Mouse (Mus musculus) layer of hippocampus, adult 8-10 months (tissue): Measurements from ENCODE around the gene Ntn5. TPM values are rescaled to one million over a fixed set of nuclear protein-coding genes. Genes with fewer than 3 reads are reported as not detected.
"Not testable (repeated sequence)": the region's sequence is repeated elsewhere in the genome, so short reads cannot be mapped to it uniquely, and the experiment has no call there.

Experiments used
- DNase-seq, 2 experiments: peaks; one replicate each; pipeline ENCODE4 v3.0.0; 2022; ENCODE audit warnings: low spot score in 2 of 2
- total RNA-seq, 4 experiments: library from RNA; stranded (reverse); gene quantifications; 2 replicates each; pipeline ENCODE4 v1.2.4; 2022

Ntn5 gene
- 10 to 100 TPM in 3 of 4 experiments, 1 to 10 TPM in 1; 9.1 to 13.5 (median 11.6) TPM for total RNA-seq

DNA sequence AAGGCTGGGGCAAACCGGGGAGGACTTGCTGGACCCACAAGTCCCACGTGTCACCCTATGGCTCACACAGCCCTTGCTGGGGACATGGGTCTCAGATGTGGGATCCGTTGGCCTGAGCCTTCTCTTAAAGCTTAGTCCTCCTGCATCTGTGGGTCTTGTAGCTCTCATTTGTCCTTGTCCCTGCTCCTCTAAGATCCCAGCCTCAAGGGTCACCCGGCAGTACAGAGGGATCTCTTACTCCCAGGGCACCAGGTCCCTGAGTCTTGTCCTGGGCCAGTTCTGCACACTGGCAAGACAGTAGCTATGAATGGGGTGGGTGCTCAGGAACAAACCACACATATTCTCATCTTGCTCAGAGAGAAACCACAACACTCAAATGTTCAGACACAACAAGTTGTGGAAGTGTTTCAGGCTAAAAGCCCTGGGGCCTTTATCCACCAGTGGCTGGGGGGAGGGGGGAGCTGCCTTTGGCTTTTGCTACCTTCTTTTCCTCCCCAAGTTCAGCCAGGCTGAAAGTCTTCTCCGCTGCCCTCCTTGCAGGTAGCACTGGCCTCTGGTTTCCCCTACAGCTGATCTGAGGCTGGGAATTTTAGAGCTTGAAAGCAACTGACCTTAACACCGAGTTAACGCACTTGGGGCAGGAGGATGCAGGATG lies at the start of gene Ntn5:
Gene Ntn5, plus strand, starts transcription at position 627 of the 655 bp plus-strand sequence.
- DNase-seq = no peak

DNA sequence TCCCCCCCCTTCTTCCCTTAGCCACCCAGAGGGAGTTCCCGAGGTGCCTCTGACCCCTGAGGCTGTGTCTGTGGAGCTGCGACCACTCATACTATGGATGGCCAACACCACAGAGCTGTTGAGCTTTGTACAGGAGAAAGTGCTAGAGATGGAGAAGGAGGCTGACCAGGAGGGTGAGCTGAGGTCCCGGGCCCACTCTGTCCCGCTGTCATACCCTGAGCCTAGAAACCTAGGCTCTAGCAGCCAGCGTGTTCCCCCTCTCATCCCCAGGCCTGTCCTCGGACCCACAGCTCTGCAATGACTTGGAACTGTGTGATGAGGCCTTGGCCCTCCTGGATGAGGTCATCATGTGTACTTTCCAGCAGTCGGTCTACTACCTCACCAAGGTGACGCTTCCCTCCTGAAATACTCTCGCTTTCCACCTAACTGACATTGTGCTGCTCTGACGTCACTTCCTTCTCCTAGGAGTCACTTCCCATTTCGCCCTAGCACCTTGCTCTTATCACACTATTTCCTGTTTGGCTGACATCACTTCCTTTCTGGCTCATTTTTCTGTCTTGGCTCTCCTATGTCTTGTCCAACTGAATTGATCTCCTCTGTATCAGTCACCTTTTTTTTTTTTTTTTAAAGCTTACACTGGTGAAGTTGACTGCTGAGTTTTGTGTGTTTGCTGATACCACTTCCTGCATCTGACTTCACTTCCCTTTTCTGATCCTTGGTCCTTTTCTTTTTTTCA lies 48.7 kb upstream of the Ntn5 start:
- no peak for DNase-seq

DNA sequence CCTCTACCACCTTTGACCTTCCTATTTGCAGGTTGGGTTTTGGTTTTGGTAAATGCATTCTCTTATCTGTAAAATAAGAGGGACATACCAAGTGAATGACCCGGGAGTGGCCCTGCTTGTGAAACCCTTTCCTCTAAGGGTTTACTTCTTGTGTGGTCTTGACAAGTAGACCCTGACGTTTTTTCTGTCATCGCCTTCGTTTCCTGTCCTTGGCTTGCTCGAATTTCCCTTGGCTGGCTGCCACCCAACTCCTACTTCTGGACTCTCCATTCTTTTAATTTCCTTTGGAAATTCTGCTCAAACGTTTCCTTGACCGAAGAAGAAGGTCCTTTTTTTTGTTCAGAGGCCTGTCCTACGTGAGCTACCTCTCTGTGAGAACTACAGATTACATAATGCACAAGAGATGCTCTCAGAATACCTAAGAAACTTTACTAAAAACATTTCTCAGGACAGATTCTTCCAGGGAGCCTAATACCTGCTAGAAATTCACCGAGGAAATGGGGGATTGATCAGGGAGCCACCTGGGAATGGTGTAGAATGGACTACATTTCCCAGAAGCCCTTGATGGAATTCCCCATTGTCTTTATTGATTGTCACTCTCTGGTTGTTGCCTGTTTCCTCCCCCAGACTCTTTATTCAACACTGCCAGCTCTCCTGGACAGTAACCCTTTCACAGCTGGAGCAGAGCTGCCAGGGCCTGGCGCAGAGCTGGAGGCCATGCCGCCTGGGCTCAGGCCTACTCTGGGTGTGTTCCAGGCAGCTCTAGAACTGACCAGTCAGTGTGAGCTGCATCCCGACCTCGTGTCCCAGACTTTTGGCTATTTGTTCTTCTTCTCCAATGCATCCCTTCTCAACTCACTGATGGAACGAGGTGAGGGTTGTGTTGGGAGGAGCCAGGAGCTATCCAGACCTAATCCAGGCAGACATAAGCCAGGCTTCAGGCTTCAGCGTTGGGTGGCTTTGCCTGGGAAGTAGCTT lies 47.8 kb upstream of the Ntn5 start:
- DNase-seq = no peak

DNA sequence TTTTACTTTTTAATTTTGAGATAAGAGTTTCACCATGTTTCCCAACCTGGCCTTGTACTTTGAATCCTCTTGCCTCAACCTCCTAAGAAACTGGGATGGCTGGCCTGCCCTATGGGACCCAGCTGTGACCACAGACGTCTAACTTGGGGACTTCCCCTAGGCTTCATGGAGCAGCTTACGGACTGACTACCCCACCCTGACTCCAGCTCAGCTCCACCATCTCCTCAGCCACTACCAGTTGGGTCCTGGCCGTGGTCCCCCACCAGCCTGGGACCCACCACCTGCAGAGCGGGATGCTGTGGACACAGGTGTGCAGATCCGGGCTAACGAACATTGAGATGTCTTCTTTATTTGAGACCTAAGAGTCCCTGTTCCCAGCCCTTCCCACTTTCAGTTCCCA lies 46.1 kb upstream of the Ntn5 start:
- DNase-seq = no peak

DNA sequence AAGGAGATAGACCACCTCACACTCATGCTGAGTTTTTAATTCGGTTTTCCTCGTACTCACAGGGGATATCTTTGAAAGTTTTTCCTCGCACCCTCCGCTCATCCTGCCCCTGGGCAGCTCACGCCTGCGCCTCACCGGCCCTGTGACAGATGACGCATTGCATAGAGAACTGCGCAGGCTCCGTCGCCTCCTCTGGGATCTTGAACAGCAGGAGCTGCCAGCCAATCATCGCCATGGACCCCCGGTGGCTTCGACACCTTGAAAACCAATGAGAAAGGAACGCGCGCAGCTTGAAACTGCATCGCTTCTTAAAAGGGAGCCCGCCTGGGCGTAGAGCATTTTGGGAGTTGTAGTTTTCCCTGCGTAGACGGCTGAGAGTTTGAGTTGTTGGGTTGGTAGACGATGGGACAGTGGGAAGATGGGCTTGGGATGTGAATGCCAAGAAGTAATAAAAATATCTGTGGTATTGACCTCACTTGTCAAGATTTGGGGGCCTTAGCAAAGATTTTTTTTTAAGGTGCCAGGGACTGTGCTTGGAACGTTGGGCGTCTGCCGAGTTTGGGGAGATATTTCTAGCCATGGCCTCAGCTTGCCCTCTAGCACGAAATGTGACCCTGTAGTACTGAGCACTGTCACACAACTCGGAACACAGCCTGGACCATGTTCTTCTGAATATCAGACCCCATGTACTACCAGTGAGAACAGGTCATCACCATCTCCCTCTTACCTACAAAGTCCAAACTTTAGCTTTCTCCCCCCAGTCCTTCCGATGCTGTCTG lies 45.0 kb upstream of the Ntn5 start:
- peak; percentile 97 for DNase-seq

DNA sequence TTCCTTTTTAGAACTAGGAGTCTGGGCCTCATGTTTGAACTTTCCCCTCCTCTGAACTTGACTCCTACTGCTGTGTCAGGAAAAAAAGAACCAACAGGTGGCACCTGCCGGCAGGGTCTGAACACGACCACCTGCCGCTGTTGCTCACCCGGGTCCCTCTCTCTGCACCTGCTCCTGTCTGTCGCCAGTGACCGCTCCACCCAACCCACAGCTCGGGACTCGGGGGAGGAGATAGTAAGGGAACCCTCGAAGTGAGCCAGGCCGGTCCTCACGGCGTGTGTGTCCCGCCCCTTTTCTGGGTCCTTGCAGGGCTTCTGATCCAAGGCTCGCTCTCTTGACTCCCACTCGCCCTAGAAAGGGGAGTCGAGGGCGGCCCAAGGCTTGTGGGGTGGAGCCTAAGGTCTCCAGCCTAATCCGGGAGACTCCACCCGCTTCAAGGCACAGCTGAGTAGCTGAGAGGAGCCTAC lies 44.2 kb upstream of the Ntn5 start, which contains the start of gene Mamstr:
Gene Mamstr, plus strand, starts transcription at position 417 of the 467 bp plus-strand sequence.
- no peak for DNase-seq

DNA sequence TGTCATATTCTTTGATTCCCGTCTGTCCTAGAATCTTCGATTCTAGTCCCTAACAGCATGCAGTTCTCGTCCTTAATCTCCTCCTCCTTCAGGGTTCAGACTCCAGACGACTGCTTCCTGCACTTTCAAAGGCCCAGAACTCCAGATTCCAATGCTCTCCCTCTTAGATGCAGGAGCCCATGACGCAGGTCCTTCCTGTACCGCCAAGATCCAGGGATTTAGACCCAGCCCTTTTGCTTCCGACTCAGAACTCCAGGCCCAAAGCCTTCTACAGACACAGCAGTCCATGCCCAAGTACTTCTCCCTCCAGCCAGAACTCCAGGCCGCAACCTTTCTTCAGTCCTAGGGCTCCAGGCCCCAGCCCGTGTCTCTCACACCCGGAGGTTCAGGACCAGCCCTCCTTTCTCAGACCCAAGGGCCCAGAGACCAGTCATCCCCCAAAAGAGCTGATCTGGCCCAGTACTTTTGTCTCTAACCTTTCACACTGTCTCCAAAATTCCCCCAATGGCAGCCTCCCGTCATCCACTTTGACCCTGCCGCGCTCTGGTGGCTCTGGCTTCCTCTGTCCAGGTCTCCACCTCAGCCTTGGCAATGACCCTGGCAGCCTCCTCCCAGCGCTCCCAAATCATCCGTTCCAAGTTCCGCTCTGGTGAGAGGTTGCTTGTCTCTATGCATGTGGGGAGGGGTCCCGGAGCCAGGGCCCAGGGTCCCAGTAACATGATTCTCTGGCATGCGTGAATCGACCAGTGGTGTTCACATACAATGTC lies 43.4 kb upstream of the Ntn5 start:
- no peak for DNase-seq

DNA sequence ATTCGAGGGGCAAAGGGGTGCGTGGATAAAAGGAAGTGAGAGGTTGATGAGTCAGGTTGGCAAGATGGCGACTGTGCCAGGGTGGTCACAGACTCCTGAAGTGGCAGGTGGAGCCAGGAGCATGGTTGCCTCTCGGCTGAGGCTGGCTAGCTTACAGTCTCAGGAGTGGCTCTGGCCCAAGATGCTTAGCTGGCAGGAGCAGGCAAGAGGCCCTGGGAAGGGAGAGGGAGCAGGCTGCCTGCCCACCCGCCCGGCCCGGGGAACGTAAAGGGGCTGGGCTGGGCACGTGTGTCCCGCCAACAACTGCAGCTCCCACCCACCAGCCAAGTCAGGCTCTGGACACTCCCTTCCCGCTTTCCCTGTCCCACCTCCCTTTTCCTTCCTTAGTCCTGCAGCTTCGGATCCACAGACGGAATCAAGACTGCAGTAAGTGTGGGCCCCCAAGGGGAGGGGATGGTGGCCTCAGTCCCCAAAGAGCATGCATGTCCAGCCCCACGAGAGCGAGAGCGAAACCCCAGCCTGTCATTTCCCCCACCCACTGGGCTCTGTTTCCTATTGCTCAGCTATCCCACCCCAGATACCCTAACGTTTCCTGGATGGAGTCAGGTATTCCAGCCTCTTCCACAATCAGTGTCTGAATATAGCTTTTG lies 42.3 kb upstream of the Ntn5 start:
- DNase-seq = no peak

DNA sequence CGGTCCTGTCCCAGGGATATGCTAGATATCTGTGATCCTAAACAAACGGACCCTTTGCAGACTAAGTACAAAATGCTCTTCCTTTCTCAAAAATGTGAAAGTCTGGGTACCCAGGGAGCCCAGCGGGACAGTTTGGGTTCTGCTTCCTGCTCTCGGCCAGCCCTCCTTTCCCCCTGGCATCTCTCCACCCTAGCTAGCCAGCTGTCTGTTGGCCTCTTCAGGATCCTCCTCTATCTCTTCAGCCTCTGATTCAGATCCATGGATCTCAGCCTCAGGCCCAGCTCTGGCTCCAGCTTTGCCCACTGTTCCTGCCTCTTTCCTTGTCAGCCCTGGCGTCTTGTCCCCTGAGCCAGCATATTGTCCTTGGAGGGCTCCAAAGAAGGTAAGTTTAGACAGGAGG lies 41.7 kb upstream of the Ntn5 start:
- DNase-seq = no peak

DNA sequence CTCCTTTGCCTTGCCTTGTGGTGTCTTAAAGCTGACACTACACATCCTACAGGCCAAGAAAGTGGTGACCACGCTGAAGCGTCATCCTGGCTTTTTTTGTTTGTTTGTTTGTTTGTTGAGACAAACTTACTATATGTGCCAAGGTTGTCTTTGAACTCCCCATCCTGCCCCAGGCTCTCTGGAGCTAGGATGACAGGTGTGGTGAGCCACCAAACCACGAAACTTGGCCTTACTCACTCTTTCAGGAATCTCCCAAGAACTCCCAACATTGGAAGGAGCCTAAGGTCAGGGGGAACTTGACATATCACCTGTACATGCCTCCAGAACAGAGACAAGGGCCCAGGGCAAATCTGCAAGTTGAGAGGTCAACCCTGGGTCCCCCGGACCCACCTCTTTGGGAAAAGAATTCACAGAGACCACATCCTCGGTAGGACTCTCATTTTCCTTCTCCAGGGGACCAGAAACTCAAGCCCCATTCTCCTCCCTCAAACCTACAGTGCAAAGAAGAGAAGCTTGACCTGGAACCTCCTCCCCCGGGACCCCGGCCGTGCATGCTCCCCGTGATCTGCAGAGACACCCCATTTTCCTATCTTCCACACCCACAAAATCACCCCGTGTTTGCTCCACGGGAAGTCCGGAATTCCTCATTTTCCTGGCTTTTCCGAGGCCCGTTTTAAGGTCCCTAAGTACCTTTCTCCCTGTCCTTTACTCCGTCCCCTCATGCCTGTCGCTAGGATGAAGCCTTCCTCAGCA lies 41.1 kb upstream of the Ntn5 start:
- DNase-seq = no peak

DNA sequence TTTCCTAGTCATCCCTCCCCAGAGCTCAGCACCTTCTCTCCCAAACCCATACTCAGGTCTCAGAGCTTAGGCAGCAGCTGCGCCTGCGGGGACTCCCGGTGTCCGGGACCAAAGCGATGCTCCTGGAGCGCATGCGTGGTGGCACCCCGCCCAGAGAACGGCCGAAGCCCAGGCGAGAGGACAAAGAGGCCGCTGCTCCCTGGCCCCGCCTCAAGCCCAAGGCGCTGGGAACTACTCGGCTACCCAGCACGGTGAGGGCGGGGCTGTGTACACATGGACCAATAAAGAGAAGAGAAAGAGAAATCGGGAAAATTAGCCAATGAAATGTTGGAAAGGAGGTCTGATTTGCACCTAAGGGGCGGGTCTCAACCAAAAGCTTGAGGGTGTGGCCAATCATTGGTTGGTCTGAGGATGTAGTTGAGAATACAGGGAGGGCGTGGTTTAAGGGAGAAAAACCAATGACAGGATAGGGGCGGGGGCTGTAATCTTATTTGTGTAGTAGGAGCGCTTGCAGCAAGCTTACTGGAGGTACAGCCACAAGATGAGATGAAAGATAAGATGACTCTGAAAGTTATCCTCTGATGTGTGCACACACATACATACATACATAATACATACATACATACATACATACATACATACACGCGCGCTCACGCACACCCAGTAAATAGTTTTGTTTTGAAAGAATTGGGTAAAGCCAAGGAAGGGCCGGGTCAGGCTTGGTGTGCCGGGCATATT lies 40.2 kb upstream of the Ntn5 start:
- DNase-seq = peak; percentile 90 to 94

DNA sequence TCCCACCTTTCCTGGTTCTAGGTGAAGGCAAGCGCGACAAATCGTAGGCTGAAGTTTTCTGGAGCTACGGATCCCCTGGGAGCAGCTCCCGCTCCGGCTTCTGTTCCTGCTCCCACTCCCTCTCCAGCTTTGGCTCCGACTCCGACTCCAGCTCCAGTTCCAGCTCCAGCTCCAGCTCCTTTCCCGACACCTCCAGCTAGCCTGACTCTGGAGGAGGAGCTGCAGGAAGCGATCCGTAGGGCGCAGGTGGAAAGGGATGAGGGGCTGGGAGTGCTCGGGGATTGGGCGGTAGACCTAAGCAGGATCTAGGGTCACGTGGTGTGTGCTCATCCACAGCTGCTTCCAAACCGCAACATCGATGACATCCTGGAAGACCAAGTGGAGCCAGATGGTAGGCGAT lies 39.6 kb upstream of the Ntn5 start:
- DNase-seq = peak; percentile 64 to 72

DNA sequence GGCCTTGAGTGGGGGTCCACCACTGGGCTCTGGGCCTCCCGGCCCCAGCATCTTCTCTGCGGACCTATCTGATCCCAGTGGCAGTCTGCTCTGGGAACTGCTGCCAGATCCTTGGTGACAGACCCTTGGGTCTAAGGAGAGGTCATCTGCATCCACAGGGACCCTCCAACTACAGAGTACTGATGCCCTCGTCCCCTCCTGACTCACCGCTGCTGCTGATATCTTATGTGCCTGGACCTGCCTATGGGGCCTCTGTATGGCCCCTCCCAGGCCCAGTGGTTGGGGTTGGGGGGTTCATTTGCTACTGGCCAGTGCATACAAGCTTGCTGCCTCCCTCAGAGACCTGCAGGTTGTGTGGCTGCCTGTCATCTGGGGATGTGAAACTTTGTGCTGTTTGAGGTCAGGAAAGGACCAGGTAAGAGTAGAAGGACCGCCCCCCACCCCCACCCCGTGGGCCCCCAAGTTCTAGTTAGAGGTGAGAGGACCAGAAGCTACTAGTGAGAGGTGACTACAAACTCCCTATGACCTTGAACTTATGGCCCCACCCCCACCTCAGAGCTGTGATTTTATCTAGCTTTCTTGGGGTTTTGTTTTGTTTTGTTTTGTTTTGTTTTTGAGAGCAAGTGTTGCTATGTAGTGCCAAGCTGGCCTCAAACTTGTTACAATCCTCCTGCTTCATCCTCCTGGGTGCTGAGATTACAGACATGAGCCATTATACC lies 38.8 kb upstream of the Ntn5 start:
- no peak for DNase-seq

DNA sequence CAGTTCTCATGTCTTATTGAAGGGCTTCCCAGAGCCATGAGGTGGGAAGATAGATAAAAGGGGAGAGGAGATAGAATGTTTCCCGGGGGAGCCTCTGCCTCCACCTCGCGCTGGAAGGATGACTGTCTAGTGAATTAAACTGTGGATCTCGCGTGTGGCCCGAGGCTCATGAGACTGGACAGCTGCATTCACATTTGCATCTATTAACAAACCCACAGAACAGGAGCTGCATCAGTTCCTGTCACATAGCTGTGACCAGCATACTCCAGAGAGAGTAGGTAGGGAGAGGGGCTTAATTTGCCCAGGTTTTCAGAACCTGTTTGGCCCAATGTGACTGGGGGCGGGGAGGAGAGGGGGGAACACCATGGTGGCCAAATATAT lies 38.2 kb upstream of the Ntn5 start:
- no peak for DNase-seq

DNA sequence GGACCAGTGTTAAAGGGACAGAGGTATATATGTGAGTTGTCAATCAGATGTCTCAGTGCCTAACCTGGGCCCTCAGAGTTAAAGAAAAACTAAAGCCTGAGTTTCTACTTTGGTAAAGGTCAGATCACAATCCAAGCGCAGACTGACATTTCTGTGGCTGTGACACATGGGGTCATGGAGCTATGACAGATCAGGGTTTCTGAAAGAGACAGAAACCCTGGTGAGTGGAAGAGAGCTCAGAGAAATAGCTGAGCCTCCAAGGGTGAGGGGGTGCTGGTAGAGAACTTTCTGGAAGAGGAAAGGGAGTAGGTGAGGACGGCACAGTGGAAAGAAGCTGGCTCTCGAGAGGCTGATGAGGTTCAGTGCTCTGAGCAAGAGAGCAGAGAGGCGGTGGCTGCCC lies 37.2 kb upstream of the Ntn5 start:
- DNase-seq = no peak

DNA sequence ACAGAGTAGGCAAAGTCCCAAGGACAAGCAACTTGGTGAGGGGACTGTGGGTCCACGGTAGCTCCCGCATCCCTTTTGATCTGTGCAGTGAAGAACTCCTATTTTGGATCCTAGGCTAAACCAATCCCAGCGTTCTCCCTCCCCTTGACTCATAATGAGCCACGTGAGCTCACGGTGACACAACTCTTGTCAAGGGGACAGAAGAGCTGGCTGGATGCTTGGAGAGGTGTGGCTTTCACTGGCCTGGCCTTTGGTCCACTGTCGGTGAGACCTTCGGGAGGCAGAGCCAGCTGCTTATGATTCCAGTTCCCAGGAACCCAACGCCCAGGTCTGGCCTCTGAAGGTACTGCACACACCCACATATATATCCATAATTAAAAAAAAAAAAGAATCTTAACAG lies 34.5 kb upstream of the Ntn5 start:
- no peak for DNase-seq

DNA sequence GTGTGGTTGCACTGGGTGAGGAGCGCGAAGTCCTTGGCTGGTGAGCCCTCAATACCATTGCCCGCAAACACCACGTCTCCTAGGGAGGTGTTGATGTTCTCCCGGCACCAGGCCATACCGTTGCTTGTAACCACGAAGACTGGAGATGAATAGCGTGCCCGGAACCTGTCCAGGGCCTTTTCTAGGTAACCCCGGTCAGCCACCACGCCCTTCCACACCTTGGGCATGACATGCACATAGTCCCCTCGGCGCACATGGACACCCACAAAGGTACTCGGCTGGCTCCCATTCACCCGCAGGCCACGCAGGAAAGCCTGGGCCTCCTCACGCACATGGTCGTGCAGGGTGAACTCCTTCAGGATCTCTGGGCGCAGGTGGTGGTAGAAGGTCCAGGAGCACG lies 33.3 kb upstream of the Ntn5 start:
- not testable (repeated sequence) for DNase-seq
